Mouse (Mus musculus): Measurements from ENCODE around the gene 1700016K19Rik.

Gene 1700016K19Rik

GRCm38 (mm10) chr11:75999440-76000155 lies at the start of gene 1700016K19Rik:
Gene 1700016K19Rik, plus strand, starts transcription at chr11:75999912.
- in situ Hi-C loops (cut with MboI; ENCODE audit: low pct_unique_long_range_greater_than_20kb in 1 of 2, low sequenced_read_pairs in 2 of 2, unreplicated experiment in 1 of 2): no loop called here

GRCm38 (mm10) chr11:75950459-75950858 lies 49.3 kb upstream of the 1700016K19Rik start:
- in situ Hi-C loops (cut with MboI; ENCODE audit: low pct_unique_long_range_greater_than_20kb in 1 of 2, low sequenced_read_pairs in 2 of 2, unreplicated experiment in 1 of 2): no loop called here

GRCm38 (mm10) chr11:75951895-75952294 lies 47.8 kb upstream of the 1700016K19Rik start:
- in situ Hi-C loops (cut with MboI; ENCODE audit: low pct_unique_long_range_greater_than_20kb in 1 of 2, low sequenced_read_pairs in 2 of 2, unreplicated experiment in 1 of 2): no loop called here

- in situ Hi-C loops (cut with MboI; ENCODE audit: low pct_unique_long_range_greater_than_20kb in 1 of 2, low sequenced_read_pairs in 2 of 2, unreplicated experiment in 1 of 2): no loop called here
These were observed 44.8 kb upstream of the 1700016K19Rik start for GRCm38 (mm10) chr11:75954896-75955295.

- in situ Hi-C loops (cut with MboI; ENCODE audit: low pct_unique_long_range_greater_than_20kb in 1 of 2, low sequenced_read_pairs in 2 of 2, unreplicated experiment in 1 of 2): no loop called here
These were observed 43.1 kb upstream of the 1700016K19Rik start for GRCm38 (mm10) chr11:75956651-75957050.

- in situ Hi-C loops (cut with MboI; ENCODE audit: low pct_unique_long_range_greater_than_20kb in 1 of 2, low sequenced_read_pairs in 2 of 2, unreplicated experiment in 1 of 2): no loop called here
These were observed 42.4 kb upstream of the 1700016K19Rik start for GRCm38 (mm10) chr11:75957124-75957832.

- in situ Hi-C loops (cut with MboI; ENCODE audit: low pct_unique_long_range_greater_than_20kb in 1 of 2, low sequenced_read_pairs in 2 of 2, unreplicated experiment in 1 of 2): loop anchor here in 1 of 2 experiments (5.0 to 10.0 kb wide), 2 partner anchors 39 to 177 kb away; no protein-coding TSS in a partner anchor
These were observed 37.9 kb upstream of the 1700016K19Rik start for GRCm38 (mm10) chr11:75961782-75962181.

- in situ Hi-C loops (cut with MboI; ENCODE audit: low pct_unique_long_range_greater_than_20kb in 1 of 2, low sequenced_read_pairs in 2 of 2, unreplicated experiment in 1 of 2): loop anchor here in 1 of 2 experiments (5.0 to 10.0 kb wide), 2 partner anchors 42 to 179 kb away; no protein-coding TSS in a partner anchor
These were observed 35.8 kb upstream of the 1700016K19Rik start for GRCm38 (mm10) chr11:75963730-75964475.

GRCm38 (mm10) chr11:75964476-75964730 lies 35.3 kb upstream of the 1700016K19Rik start:
- in situ Hi-C loops (cut with MboI; ENCODE audit: low pct_unique_long_range_greater_than_20kb in 1 of 2, low sequenced_read_pairs in 2 of 2, unreplicated experiment in 1 of 2): loop anchor here in 1 of 2 experiments (5.0 to 10.0 kb wide), 2 partner anchors 42 to 180 kb away; no protein-coding TSS in a partner anchor

GRCm38 (mm10) chr11:75965674-75966400 lies 33.9 kb upstream of the 1700016K19Rik start:
- in situ Hi-C loops (cut with MboI; ENCODE audit: low pct_unique_long_range_greater_than_20kb in 1 of 2, low sequenced_read_pairs in 2 of 2, unreplicated experiment in 1 of 2): loop anchor here in 1 of 2 experiments (10.0 kb wide), 1 partner anchor 181 kb away; no protein-coding TSS in a partner anchor

- in situ Hi-C loops (cut with MboI; ENCODE audit: low pct_unique_long_range_greater_than_20kb in 1 of 2, low sequenced_read_pairs in 2 of 2, unreplicated experiment in 1 of 2): loop anchor here in 1 of 2 experiments (10.0 kb wide), 1 partner anchor 182 kb away; no protein-coding TSS in a partner anchor
These were observed 33.0 kb upstream of the 1700016K19Rik start for GRCm38 (mm10) chr11:75966401-75967372.

- in situ Hi-C loops (cut with MboI; ENCODE audit: low pct_unique_long_range_greater_than_20kb in 1 of 2, low sequenced_read_pairs in 2 of 2, unreplicated experiment in 1 of 2): loop anchor here in 1 of 2 experiments (10.0 kb wide), 1 partner anchor 184 kb away; no protein-coding TSS in a partner anchor
These were observed 31.0 kb upstream of the 1700016K19Rik start for GRCm38 (mm10) chr11:75968761-75969160.

- in situ Hi-C loops (cut with MboI; ENCODE audit: low pct_unique_long_range_greater_than_20kb in 1 of 2, low sequenced_read_pairs in 2 of 2, unreplicated experiment in 1 of 2): loop anchor here in 1 of 2 experiments (10.0 kb wide), 1 partner anchor 186 kb away; no protein-coding TSS in a partner anchor
These were observed 29.1 kb upstream of the 1700016K19Rik start for GRCm38 (mm10) chr11:75970629-75971028.

- in situ Hi-C loops (cut with MboI; ENCODE audit: low pct_unique_long_range_greater_than_20kb in 1 of 2, low sequenced_read_pairs in 2 of 2, unreplicated experiment in 1 of 2): loop anchor here in 1 of 2 experiments (10.0 kb wide), 1 partner anchor 187 kb away; no protein-coding TSS in a partner anchor
These were observed 27.5 kb upstream of the 1700016K19Rik start for GRCm38 (mm10) chr11:75972188-75972587.

GRCm38 (mm10) chr11:75972916-75973567 lies 26.7 kb upstream of the 1700016K19Rik start:
- in situ Hi-C loops (cut with MboI; ENCODE audit: low pct_unique_long_range_greater_than_20kb in 1 of 2, low sequenced_read_pairs in 2 of 2, unreplicated experiment in 1 of 2): loop anchor here in 1 of 2 experiments (10.0 kb wide), 1 partner anchor 188 kb away; no protein-coding TSS in a partner anchor

GRCm38 (mm10) chr11:75973988-75974387 lies 25.7 kb upstream of the 1700016K19Rik start:
- in situ Hi-C loops (cut with MboI; ENCODE audit: low pct_unique_long_range_greater_than_20kb in 1 of 2, low sequenced_read_pairs in 2 of 2, unreplicated experiment in 1 of 2): loop anchor here in 1 of 2 experiments (10.0 kb wide), 1 partner anchor 189 kb away; no protein-coding TSS in a partner anchor
